Mouse (Mus musculus) heart, adult 10 weeks (tissue): ENCODE results near the gene Arrdc1. TPM values are rescaled to one million over a fixed set of nuclear protein-coding genes. Genes with fewer than 3 reads are reported as not detected.

Source experiments
- polyA plus RNA-seq: library from polyadenylated mRNA; stranded (reverse); fragments of 350-450 nt; fragmentation: Illumina TruSeq; extraction: RNeasy Lipid Tissue Mini Kit (QIAGEN cat#74804); gene quantifications from one replicate; pipeline ENCODE4 v1.2.3, GENCODE M21; 2014; ENCODE audit warnings: low read depth, low replicate concordance

Gene Arrdc1
- polyA plus RNA-seq, result 9.0 TPM

GRCm38 (mm10) chr2:24935057-24935796 lies at the start of gene Arrdc1:
Gene Arrdc1, minus strand, starts transcription at chr2:24935252.

DNA sequence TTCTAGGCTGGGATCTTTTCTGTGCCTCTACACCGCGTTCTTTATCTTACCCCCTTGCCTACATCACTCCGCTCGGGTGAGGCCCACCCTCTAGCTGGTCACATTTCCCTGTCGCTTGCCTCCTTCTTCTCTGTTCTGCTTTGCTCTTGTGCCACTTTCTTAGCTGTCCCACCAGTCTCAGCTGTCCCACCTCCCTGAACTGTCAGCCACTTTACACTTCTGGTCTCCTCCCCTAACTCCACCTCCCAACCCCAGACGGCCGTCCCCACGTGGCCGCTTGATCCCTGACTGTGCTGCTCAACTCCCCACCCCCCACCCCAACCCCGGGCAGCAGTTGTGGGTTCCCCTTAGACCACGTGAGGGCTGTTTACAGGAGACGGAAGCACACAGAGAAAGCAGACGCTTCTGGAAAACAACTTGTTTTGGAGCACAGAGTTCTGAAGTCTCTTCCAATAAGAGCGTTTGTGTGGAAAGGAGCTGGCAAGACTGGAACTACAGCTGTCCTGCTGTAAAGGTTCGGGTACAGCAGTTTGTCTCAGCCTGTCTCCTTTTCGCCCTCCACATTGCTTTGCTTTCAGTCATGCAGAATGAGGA lies 40.7 kb upstream of the Arrdc1 start, which contains the start of gene Pnpla7:
TSS of gene Pnpla7 (plus strand) at position 330 of the 594 bp plus-strand sequence.

DNA sequence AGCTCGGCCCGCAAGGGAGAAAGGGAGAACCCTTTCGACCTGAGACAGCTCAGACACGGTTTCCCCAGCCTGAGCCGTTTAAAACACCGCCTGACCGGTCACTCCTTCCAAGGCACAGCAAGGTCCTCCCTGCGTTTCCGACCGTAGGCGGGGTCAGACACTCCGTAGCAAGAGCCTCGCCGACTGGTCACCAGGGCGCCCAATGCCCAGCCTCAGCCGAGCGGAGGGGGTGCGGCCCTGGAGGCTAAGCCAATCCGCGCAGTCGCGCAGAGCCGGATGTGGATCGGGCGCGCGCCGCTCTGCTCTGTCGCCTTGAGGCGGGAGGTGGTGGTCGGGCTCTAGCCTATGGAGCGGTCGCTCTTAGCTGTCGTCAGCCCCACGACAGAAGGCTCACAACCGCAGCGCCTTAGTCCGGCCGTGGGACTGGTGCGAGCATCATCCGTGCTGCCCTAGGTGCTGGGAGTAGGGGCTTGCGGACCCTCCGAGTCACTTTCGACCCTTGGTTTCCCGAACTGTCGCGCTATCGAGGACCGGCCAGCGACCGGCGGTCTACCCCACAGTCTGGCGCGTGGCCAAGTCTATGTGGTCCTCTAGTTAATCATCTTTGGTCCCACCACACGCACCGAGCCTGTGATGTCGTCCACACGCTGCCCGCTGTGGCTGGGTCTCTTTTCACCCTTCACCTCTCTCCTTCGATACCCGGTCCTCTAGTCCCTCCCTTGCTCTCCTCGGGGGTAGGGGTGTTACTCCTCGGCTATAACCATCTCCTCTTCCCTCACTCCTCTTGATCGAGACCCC lies 40.1 kb upstream of the Arrdc1 start, which contains the start of gene Mrpl41:
TSS of gene Mrpl41 (minus strand) at position 193 of the 798 bp plus-strand sequence.

DNA sequence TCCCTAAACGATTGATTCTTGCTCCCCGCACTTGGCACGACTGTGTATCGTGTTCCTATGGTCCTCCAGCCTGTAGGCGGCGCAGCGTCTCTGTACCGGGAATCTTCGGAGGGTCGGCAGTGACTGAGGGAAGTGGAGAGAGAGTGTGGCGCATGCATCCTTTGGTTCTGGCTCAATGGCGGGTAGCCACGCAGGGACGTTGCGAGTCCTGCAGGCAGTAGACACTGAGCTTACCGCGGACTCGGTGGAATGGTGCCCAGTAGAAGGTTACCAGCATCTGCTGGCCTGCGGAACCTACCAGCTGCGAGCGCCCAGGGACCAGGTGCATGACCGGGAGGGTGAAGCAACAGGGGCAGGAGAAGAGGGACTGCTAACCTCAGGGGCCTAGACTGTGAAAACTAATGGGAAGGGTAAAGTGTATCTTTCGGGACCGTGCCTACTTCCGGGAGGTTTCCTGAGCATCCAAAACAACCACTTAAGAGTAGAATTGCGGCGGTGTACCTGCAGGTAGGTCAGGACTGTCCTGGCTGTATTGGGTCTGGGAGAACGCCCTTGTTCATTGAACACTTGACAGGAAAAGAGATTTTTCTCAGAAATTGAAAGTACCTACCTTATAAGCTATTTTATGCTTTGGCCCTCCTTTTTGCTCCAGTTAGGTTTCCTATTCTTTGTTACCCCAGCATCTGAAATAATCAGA lies 27.4 kb upstream of the Arrdc1 start, which contains the start of gene Dph7:
TSS of gene Dph7 (plus strand) at position 97 of the 697 bp plus-strand sequence.

GRCm38 (mm10) chr2:24949421-24950188 lies 14.6 kb upstream of the Arrdc1 start, which contains the start of gene Zmynd19:
Gene Zmynd19, plus strand, starts transcription at chr2:24949792.

DNA sequence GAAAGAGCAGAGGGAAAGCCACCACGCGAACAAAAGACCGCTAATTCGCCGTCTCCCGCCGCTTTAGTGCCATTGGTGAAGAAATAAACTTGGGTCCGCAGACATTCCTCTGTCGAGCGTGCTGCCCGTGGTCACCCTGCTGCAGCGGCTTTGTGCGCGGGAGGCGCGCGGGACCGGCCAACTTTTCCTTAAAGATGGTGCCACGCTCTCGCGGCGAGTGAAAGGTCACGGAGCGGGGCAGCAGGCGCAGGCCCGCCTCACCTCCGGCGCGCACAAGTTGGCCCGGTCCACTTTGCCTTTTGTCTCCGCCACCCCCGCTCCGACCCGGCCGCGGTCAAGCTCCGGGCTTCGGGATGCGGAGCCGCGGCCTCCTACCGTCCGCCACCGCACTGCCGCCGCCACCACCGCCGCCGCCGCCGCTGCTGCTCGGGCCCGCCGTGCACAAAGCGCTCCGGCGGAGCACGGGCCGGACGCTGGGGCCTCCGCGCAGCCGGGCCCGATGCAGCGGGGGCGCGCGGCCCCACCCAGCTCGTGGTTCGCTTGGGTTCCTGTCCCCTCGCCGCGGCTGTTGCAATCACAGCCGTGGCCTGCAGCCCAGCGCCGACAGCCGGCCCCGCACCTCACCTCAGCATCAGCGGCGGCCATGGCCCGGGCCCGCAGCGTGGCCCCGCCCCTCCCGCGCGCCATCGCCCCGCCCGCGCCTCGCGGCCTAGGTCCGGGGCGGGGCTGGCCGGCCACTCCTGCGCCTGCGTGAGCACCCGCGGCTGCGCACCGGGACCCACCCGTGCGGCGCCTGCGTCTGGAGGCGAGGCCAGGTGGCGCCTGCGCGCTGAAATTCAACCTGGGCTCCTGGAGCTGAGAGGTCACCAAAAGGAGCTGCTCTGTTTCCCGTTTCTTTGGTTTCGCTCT lies 15.9 kb downstream of the Arrdc1 start, which contains the start of gene Ehmt1:
TSS of gene Ehmt1 (minus strand) at position 685 of the 909 bp plus-strand sequence.

Other genes starting within 250 kb of the Arrdc1 start
- gene Cacna1b, start 172.1 kb downstream of the Arrdc1 start, polyA plus RNA-seq, result not detected
- 16.0 TPM for gene Ehmt1, start 15.6 kb downstream of the Arrdc1 start, polyA plus RNA-seq
- gene Zmynd19, start 14.5 kb upstream of the Arrdc1 start, polyA plus RNA-seq, result 15.5 TPM
- 9.7 TPM for gene Dph7, start 27.1 kb upstream of the Arrdc1 start, polyA plus RNA-seq
- gene Mrpl41, start 39.8 kb upstream of the Arrdc1 start, polyA plus RNA-seq, result 116 TPM
- 21.6 TPM for gene Pnpla7, start 40.8 kb upstream of the Arrdc1 start, polyA plus RNA-seq
- 27.4 TPM for gene Nsmf, start 119.1 kb upstream of the Arrdc1 start, polyA plus RNA-seq
- gene Entpd8, start 145.1 kb upstream of the Arrdc1 start, polyA plus RNA-seq, result not detected
- gene Noxa1, start 159.9 kb upstream of the Arrdc1 start, polyA plus RNA-seq, result not detected
- 9.5 TPM for gene Nrarp, start 245.5 kb upstream of the Arrdc1 start, polyA plus RNA-seq